Mouse (Mus musculus) liver, embryonic 11.5 days (tissue): ENCODE results near the gene Mapkap1. TPM values are rescaled to one million over a fixed set of nuclear protein-coding genes. Genes with fewer than 3 reads are reported as not detected.

Source experiments
- ATAC-seq: fragments of 200-750 bp; cut with Nextera tagmentation; replicated peaks from 2 replicates; pipeline ENCODE4 v1.8.0; 2017; ENCODE audit warnings: moderate number of reproducible peaks, mild to moderate bottlenecking, moderate TSS enrichment, moderate library complexity; ENCODE audit not compliant: low FRiP score
- DNase-seq: peaks from one replicate; pipeline ENCODE4 v3.0.0-alpha.2; 2017; ENCODE audit warnings: low spot score
- H3K27ac ChIP-seq: fragments of 300-500 bp; sonication (generic); 2 replicates; pipeline ENCODE4 v1.5.1; 2014; ENCODE audit warnings: mild to moderate bottlenecking, low read depth, low read length, control low read depth
- H3K27me3 ChIP-seq: fragments of 300-500 bp; sonication (generic); replicated peaks from 2 replicates; pipeline ENCODE4 v1.6.1; 2014; ENCODE audit warnings: low read length, mixed read lengths; ENCODE audit not compliant: control insufficient read depth, insufficient read depth
- H3K36me3 ChIP-seq: fragments of 300-500 bp; sonication (generic); 2 replicates; pipeline ENCODE4 v1.6.1; 2014; ENCODE audit warnings: mild to moderate bottlenecking, low read length, moderate library complexity, mixed read lengths; ENCODE audit not compliant: control insufficient read depth, insufficient read depth
- H3K4me1 ChIP-seq: fragments of 300-500 bp; sonication (generic); replicated peaks from 2 replicates; pipeline ENCODE4 v1.6.1; 2014; ENCODE audit warnings: low read length, mixed read lengths; ENCODE audit not compliant: control insufficient read depth, insufficient read depth
- H3K4me2 ChIP-seq: fragments of 300-500 bp; sonication (generic); 2 replicates; pipeline ENCODE4 v1.6.1; 2014; ENCODE audit warnings: mild to moderate bottlenecking, control low read depth, moderate library complexity
- H3K4me3 ChIP-seq: fragments of 300-500 bp; sonication (generic); 2 replicates; pipeline ENCODE4 v1.5.1; 2014; ENCODE audit warnings: low read depth, low read length, control low read depth
- H3K9ac ChIP-seq: fragments of 300-500 bp; sonication (generic); 2 replicates; pipeline ENCODE4 v1.6.1; 2014; ENCODE audit warnings: low read depth, low read length, control low read depth
- H3K9me3 ChIP-seq: fragments of 300-500 bp; sonication (generic); 2 replicates; pipeline ENCODE4 v1.6.1; 2016; ENCODE audit warnings: low read length, inconsistent platforms, mixed read lengths; ENCODE audit not compliant: control insufficient read depth
- WGBS: fragments of 180-500 bp; shearing (Covaris S2); extraction: QIAGEN DNeasy Blood & Tissue Kit; methylation state at CpG from one replicate; pipeline ENCODE4 v1.1.7; 2014; 5-methylcytosine and 5-hydroxymethylcytosine counted together
- polyA plus RNA-seq: library from polyadenylated mRNA; unstranded; fragments of >200 nt; fragmentation: Nextera tagmentation; extraction: Ambion mirVana; gene quantifications from 2 replicates; pipeline ENCODE4 v1.2.1, GENCODE M21; 2014

The Mapkap1 gene
- polyA plus RNA-seq, 1 experiment from 2014 or later, result 62.4 TPM

GRCm38 (mm10) chr2:34594001-34594400 lies 187.4 kb downstream of the Mapkap1 start:
- Histone ChIP-seq H3K4me3 (no peak overlapping the region), H3K27me3 (no peaks in the 10 kb centered on the region), H3K36me3 (no peaks in the 10 kb centered on the region), H3K4me1 (peaks cover 6% of the 10 kb centered on the region; the same call in 1 of the 2 replicates), H3K4me2 (no peak overlapping the region), H3K27ac (no peak overlapping the region), H3K9me3 (no peaks in the 10 kb centered on the region), H3K9ac (no peak overlapping the region)
- no peak for DNase-seq
- no peak for ATAC-seq
- 85% methylated on average over 5 of the region's 5 CpGs for WGBS

- no peak overlapping the region for H3K27ac ChIP-seq
- DNase-seq (no peak), ATAC-seq (no peak)
- no peak overlapping the region for H3K4me2 ChIP-seq
- no peaks in the 10 kb centered on the region for H3K9me3 ChIP-seq
- H3K9ac ChIP-seq, result no peak overlapping the region
- H3K36me3 ChIP-seq, result no peaks in the 10 kb centered on the region
- H3K27me3 ChIP-seq, result no peaks in the 10 kb centered on the region
- WGBS, result 65% methylated on average over 5 of the region's 5 CpGs
- no peak overlapping the region for H3K4me3 ChIP-seq
- H3K4me1 ChIP-seq, result peaks cover 4% of the 10 kb centered on the region; the same call in 1 of the 2 replicates
Measured at GRCm38 (mm10) chr2:34599606-34600255, 193.2 kb downstream of the Mapkap1 start.

GRCm38 (mm10) chr2:34600734-34601133 lies 194.2 kb downstream of the Mapkap1 start:
- DNase-seq (no peak), ATAC-seq (no peak)
- H3K4me2 ChIP-seq, result no peak overlapping the region
- no peaks in the 10 kb centered on the region for H3K9me3 ChIP-seq
- H3K9ac ChIP-seq, result no peak overlapping the region
- H3K27me3 ChIP-seq, result no peaks in the 10 kb centered on the region
- no peak overlapping the region for H3K27ac ChIP-seq
- H3K4me3 ChIP-seq, result no peak overlapping the region
- peaks cover 4% of the 10 kb centered on the region; the same call in 1 of the 2 replicates for H3K4me1 ChIP-seq
- H3K36me3 ChIP-seq, result no peaks in the 10 kb centered on the region
- WGBS, result 44% methylated on average over 7 of the region's 7 CpGs

GRCm38 (mm10) chr2:34602111-34602541 lies 195.6 kb downstream of the Mapkap1 start:
- no peak overlapping the region for H3K27ac ChIP-seq
- no peaks in the 10 kb centered on the region for H3K9me3 ChIP-seq
- DNase-seq, result no peak
- H3K9ac ChIP-seq, result no peak overlapping the region
- no peak overlapping the region for H3K4me3 ChIP-seq
- 52% methylated on average over 8 of the region's 8 CpGs for WGBS
- no peak overlapping the region for H3K4me2 ChIP-seq
- no peak for ATAC-seq
- no peaks in the 10 kb centered on the region for H3K27me3 ChIP-seq
- no peaks in the 10 kb centered on the region for H3K36me3 ChIP-seq
- peaks cover 4% of the 10 kb centered on the region; the same call in 1 of the 2 replicates for H3K4me1 ChIP-seq

DNA sequence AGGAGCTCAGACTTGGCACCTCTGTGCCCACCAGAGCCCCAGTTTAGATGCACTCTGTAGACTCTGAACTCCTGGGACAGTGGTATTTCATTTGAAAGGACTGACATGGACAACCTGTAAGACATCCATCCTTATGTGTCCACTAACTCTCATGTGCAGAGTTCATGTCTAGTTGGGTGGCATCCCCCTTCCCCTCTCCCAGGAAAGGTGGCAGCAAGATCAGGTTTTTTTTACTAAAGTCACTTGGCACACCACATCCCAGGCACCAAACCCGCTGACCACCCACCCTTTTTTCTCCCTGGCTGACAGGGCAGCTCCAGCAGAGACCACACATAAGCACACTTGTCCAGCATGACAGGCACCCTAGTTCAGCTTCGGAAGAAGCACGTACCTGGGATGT lies 196.3 kb downstream of the Mapkap1 start:
- no peak for DNase-seq
- Histone ChIP-seq H3K27ac (no peak overlapping the region), H3K27me3 (no peaks in the 10 kb centered on the region)

GRCm38 (mm10) chr2:34603653-34604214 lies 197.2 kb downstream of the Mapkap1 start:
- no peak overlapping the region for H3K4me2 ChIP-seq
- H3K27ac ChIP-seq, result no peak overlapping the region
- H3K36me3 ChIP-seq, result no peaks in the 10 kb centered on the region
- H3K9ac ChIP-seq, result no peak overlapping the region
- H3K9me3 ChIP-seq, result no peaks in the 10 kb centered on the region
- ATAC-seq (no peak), DNase-seq (no peak)
- H3K27me3 ChIP-seq, result no peaks in the 10 kb centered on the region
- 60% methylated on average over 14 of the region's 14 CpGs for WGBS
- no peak overlapping the region for H3K4me3 ChIP-seq
- peaks cover 4% of the 10 kb centered on the region; the same call in 1 of the 2 replicates for H3K4me1 ChIP-seq

More for the DNA sequence above, 196.3 kb downstream of the Mapkap1 start:
- Histone ChIP-seq H3K4me3 (no peak overlapping the region), H3K9ac (no peak overlapping the region), H3K36me3 (no peaks in the 10 kb centered on the region), H3K9me3 (no peaks in the 10 kb centered on the region), H3K4me2 (no peak overlapping the region), H3K4me1 (peaks cover 4% of the 10 kb centered on the region; the same call in 1 of the 2 replicates)
- 88% methylated on average over 3 of the region's 3 CpGs for WGBS
- ATAC-seq, result no peak

GRCm38 (mm10) chr2:34605040-34605439 lies 198.5 kb downstream of the Mapkap1 start:
- DNase-seq (no peak), ATAC-seq (no peak)
- Histone ChIP-seq H3K9me3 (no peaks in the 10 kb centered on the region), H3K9ac (no peak overlapping the region), H3K4me2 (no peak overlapping the region), H3K27ac (no peak overlapping the region), H3K27me3 (no peaks in the 10 kb centered on the region), H3K36me3 (no peaks in the 10 kb centered on the region; the same call in 1 of the 2 replicates), H3K4me3 (no peak overlapping the region), H3K4me1 (peaks cover 4% of the 10 kb centered on the region; the same call in 1 of the 2 replicates)
- WGBS, result 78% methylated on average over 3 of the region's 3 CpGs

DNA sequence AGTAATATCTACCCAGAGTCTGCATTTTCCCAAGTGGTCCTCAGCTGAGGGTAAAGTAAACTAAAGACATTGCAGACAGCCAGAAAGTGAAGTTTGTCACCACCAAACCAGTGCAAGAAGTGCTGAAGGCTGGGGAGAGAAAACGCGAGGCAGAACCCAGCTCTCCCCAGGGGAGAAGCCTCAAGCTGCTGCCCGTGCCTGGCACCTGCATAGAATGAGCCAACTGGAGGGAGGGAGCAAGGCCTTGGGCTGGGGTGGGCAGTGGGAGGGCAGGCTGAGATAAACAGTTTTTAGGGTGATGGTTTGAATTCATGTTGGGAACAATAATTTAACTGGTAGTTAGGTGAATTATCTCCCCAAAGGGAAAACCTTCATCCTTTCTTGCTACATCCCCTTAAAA lies 202.3 kb downstream of the Mapkap1 start:
- Histone ChIP-seq H3K9me3 (no peaks in the 10 kb centered on the region), H3K27me3 (no peaks in the 10 kb centered on the region), H3K27ac (no peak overlapping the region), H3K9ac (no peak overlapping the region), H3K36me3 (no peaks in the 10 kb centered on the region; the same call in 1 of the 2 replicates), H3K4me2 (no peak overlapping the region), H3K4me3 (no peak overlapping the region), H3K4me1 (no peaks in the 10 kb centered on the region)
- WGBS, result 68% methylated on average over 3 of the region's 3 CpGs
- no peak for ATAC-seq
- DNase-seq, result no peak

GRCm38 (mm10) chr2:34609516-34609915 lies 202.9 kb downstream of the Mapkap1 start:
- Histone ChIP-seq H3K9ac (no peak overlapping the region), H3K4me2 (no peak overlapping the region), H3K27ac (no peak overlapping the region), H3K4me1 (no peaks in the 10 kb centered on the region), H3K9me3 (no peaks in the 10 kb centered on the region), H3K27me3 (no peaks in the 10 kb centered on the region), H3K36me3 (no peaks in the 10 kb centered on the region; the same call in 1 of the 2 replicates), H3K4me3 (no peak overlapping the region)
- ATAC-seq, result no peak
- 86% methylated on average over 4 of the region's 4 CpGs for WGBS
- DNase-seq, result no peak
